ENCODE assay signal across 17 mouse cellular contexts in the genomic region with DNA sequence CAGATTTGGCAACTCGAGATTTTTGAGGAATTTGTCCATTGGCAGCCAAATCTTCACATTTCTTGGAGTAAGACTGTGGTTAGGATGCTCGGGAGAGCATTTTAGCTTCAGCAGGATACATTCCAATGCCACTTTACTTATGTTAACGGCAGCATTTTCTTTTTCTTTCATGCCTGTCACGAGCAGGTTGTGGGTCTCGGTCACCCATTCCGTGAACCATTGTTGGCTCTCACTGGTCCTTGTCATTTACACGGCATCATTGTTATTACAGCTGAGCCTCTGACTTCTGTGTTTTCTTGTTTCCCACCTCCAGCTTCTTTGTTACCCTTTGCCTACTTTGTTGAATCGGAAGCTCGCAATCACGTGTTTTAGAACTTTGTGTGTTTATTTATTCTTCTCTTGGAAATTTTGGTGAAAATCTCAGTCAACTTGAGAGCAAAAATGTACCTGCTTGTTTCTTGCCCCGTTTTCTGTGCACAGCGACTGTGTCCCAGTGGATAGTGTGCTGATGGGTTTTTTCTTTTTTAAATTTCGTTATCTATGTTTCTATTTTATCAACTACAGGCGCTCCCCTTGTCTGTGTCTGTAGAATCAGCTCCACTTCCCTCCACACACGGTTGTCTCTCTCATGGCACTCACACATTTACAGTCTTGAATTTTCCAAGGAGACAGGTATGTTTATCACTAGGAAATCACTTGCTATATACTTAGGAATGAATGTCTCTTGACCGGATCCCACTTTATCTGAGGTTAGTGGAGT.
A peak's percentile ranks its signal among the peaks of the same experiment; 100 is the strongest.
DNase-seq lines count a peak whose midpoint lies in the region; ATAC-seq and TF ChIP-seq lines count a peak whose summit lies in the region.
"Had no signal": no experiment of that assay in that cellular context is flagged by ENCODE, and none has a peak within 500 bp of the region (broad histone marks: within the 10 kb centered on the region; RNA-seq: fewer than 3 reads in every experiment).

No protein-coding gene starts in this region.

- no peak for DNase-seq in forebrain, embryonic 14.5 days (ENCODE audit: low spot score)
- DNase-seq in heart, adult 9 months (ENCODE audit: low spot score in 2 of 2) = no peak
- DNase-seq in MEL (ENCODE audit: low read depth, low spot score) = no peak
- DNase-seq in urinary bladder, adult 2 months (ENCODE audit: low spot score) = no peak
- DNase-seq in ovary, postnatal 36 days (ENCODE audit: low spot score) = no peak
- DNase-seq: adrenal gland, adult 2 months; cerebellum, adult 8-10 months; gastrocnemius, postnatal 25 days; heart, postnatal 4 days; kidney, adult 18-20 months; lung, postnatal 10 days; right cerebral cortex, postnatal 14 days; thymus, adult 18-20 months had no signal

- no peak overlapping the region for H3K9ac ChIP-seq in forebrain, embryonic 14.5 days (ENCODE audit: low read length)
- H3K9ac ChIP-seq in forebrain, embryonic 12.5 days = no peak overlapping the region
- H3K9ac ChIP-seq in heart, embryonic 15.5 days = no peak overlapping the region
- peak overlapping the region; percentile 50 for H3K9ac ChIP-seq in MEL (ENCODE audit: control insufficient read depth, low read depth, low read length, poor library complexity, severe bottlenecking)
- no peak overlapping the region for H3K9ac ChIP-seq in hindbrain, embryonic 15.5 days

- no peak for TF ChIP-seq RAD21 in MEL (IDR thresholded peaks at IDR 0.05; ENCODE audit: low read depth, low read length)

- no peaks in the 10 kb centered on the region for H3K27me3 ChIP-seq in forebrain, embryonic 14.5 days (replicated peaks; ENCODE audit: control insufficient read depth, insufficient read depth, low read length)
- no peaks in the 10 kb centered on the region for H3K27me3 ChIP-seq in forebrain, embryonic 12.5 days
- no peaks in the 10 kb centered on the region for H3K27me3 ChIP-seq in heart, embryonic 15.5 days
- no peaks in the 10 kb centered on the region for H3K27me3 ChIP-seq in MEL (ENCODE audit: control insufficient read depth in 1 of 2, insufficient read depth in 2 of 2, low read length in 2 of 2)
- H3K27me3 ChIP-seq in hindbrain, embryonic 15.5 days = no peaks in the 10 kb centered on the region
- H3K27me3 ChIP-seq: midbrain, embryonic 12.5 days had no signal

- peak; percentile 15 to 41; a peak in 2 of 4 replicates for TF ChIP-seq EP300 in MEL (IDR thresholded peaks at IDR 0.05; ENCODE audit: low read depth in 1 of 2, low read length in 2 of 2)

- H3K4me3 ChIP-seq in forebrain, embryonic 14.5 days (ENCODE audit: low read depth, low read length) = no peak overlapping the region
- no peak overlapping the region for H3K4me3 ChIP-seq in forebrain, embryonic 12.5 days (replicated peaks)
- H3K4me3 ChIP-seq in heart, embryonic 15.5 days = no peak overlapping the region
- peak overlapping the region; percentile 27 to 49 for H3K4me3 ChIP-seq in MEL (ENCODE audit: control insufficient read depth in 1 of 2, insufficient read depth in 1 of 2, low read depth in 2 of 2, low read length in 2 of 2)
- no peak overlapping the region for H3K4me3 ChIP-seq in hindbrain, embryonic 15.5 days
- H3K4me3 ChIP-seq: midbrain, embryonic 12.5 days had no signal

- H3K4me1 ChIP-seq in forebrain, embryonic 14.5 days (ENCODE audit: control insufficient read depth, insufficient read depth, low read length) = peaks cover 13% of the 10 kb centered on the region; the same call in 1 of the 2 replicates
- peaks cover 20% of the 10 kb centered on the region; the same call in 1 of the 2 replicates for H3K4me1 ChIP-seq in forebrain, embryonic 12.5 days
- H3K4me1 ChIP-seq in heart, embryonic 15.5 days (replicated peaks) = no peaks in the 10 kb centered on the region
- peaks cover 5 to 19% of the 10 kb centered on the region in 2 experiments for H3K4me1 ChIP-seq in MEL (ENCODE audit: control insufficient read depth in 1 of 2, insufficient read depth in 2 of 2, low read length in 2 of 2)
- H3K4me1 ChIP-seq in hindbrain, embryonic 15.5 days (replicated peaks) = peaks cover 11% of the 10 kb centered on the region

- H3K4me2 ChIP-seq in forebrain, embryonic 14.5 days (ENCODE audit: low read length) = peak overlapping the region; percentile 6; the same call in 1 of the 2 replicates
- no peak overlapping the region for H3K4me2 ChIP-seq in forebrain, embryonic 12.5 days
- H3K4me2 ChIP-seq in heart, embryonic 15.5 days = 0 out of 2 replicates have a peak overlapping the region, but pooled peaks have one; percentile 3
- H3K4me2 ChIP-seq in hindbrain, embryonic 15.5 days = peak overlapping the region; percentile 5
- H3K4me2 ChIP-seq: midbrain, embryonic 12.5 days had no signal

- no peak for TF ChIP-seq POLR2A in MEL (IDR thresholded peaks at IDR 0.05; ENCODE audit: control insufficient read depth in 1 of 2, insufficient read depth in 1 of 2, low read depth in 1 of 2, low read length in 2 of 2, poor library complexity in 1 of 2)

- ATAC-seq in forebrain, embryonic 14.5 days = no peak
- no peak for ATAC-seq in forebrain, embryonic 12.5 days (ENCODE audit: low FRiP score)
- no peak for ATAC-seq in heart, embryonic 15.5 days (replicated peaks; ENCODE audit: insufficient number of reproducible peaks, insufficient read depth, low FRiP score, low read depth)
- no peak for ATAC-seq in hindbrain, embryonic 15.5 days (ENCODE audit: low FRiP score, low read depth)

- WGBS in forebrain, embryonic 14.5 days = 65% methylated on average over 16 of the region's 16 CpGs
- WGBS in forebrain, embryonic 12.5 days = 69% methylated on average over 16 of the region's 16 CpGs
- 47% methylated on average over 16 of the region's 16 CpGs for WGBS in heart, embryonic 15.5 days
- 40% methylated on average over 16 of the region's 16 CpGs for WGBS in hindbrain, embryonic 15.5 days

- TF ChIP-seq CTCF in MEL (IDR thresholded peaks at IDR 0.05 in 2 of 3, conservative IDR thresholded peaks at IDR 0.05 in 1 of 3; ENCODE audit: control insufficient read depth in 1 of 3, insufficient read depth in 1 of 3, low read depth in 2 of 3, low read length in 3 of 3, poor library complexity in 1 of 3, severe bottlenecking in 1 of 3) = no peak

- no peaks in the 10 kb centered on the region for H3K36me3 ChIP-seq in forebrain, embryonic 14.5 days (ENCODE audit: control insufficient read depth, insufficient read depth, low read length)
- H3K36me3 ChIP-seq in forebrain, embryonic 12.5 days (replicated peaks) = no peaks in the 10 kb centered on the region
- no peaks in the 10 kb centered on the region for H3K36me3 ChIP-seq in heart, embryonic 15.5 days
- H3K36me3 ChIP-seq in MEL (ENCODE audit: control insufficient read depth in 1 of 2, insufficient read depth in 2 of 2, low read length in 2 of 2) = peaks cover 0 to 13% of the 10 kb centered on the region in 2 experiments; a peak in 2 of 4 replicates
- no peaks in the 10 kb centered on the region for H3K36me3 ChIP-seq in hindbrain, embryonic 15.5 days
- H3K36me3 ChIP-seq: midbrain, embryonic 12.5 days had no signal

- no peak overlapping the region for H3K27ac ChIP-seq in forebrain, embryonic 14.5 days (ENCODE audit: low read depth, low read length)
- H3K27ac ChIP-seq in forebrain, embryonic 12.5 days = no peak overlapping the region
- no peak overlapping the region for H3K27ac ChIP-seq in heart, embryonic 15.5 days
- peak overlapping the region; percentile 42 for H3K27ac ChIP-seq in MEL (ENCODE audit: control insufficient read depth, low read depth, low read length)
- peak overlapping the region; percentile 38 for H3K27ac ChIP-seq in hindbrain, embryonic 15.5 days (replicated peaks)

- H3K79me2 ChIP-seq in MEL (ENCODE audit: control insufficient read depth, insufficient read depth, low read length, poor library complexity) = no peaks in the 10 kb centered on the region

- no peaks in the 10 kb centered on the region for H3K9me3 ChIP-seq in forebrain, embryonic 14.5 days (replicated peaks; ENCODE audit: control insufficient read depth, low read length)
- H3K9me3 ChIP-seq in forebrain, embryonic 12.5 days = no peaks in the 10 kb centered on the region
- no peaks in the 10 kb centered on the region for H3K9me3 ChIP-seq in heart, embryonic 15.5 days (replicated peaks)
- no peaks in the 10 kb centered on the region for H3K9me3 ChIP-seq in MEL (replicated peaks; ENCODE audit: insufficient read depth, low read length)
- H3K9me3 ChIP-seq in hindbrain, embryonic 15.5 days = no peaks in the 10 kb centered on the region
- H3K9me3 ChIP-seq: midbrain, embryonic 12.5 days had no signal

TF ChIP-seq in MEL, 35 proteins besides CTCF, POLR2A, EP300 and RAD21 (continues in another document):
- no peak for TF ChIP-seq USF2 (IDR thresholded peaks at IDR 0.05; ENCODE audit: borderline replicate concordance in 1 of 2, insufficient read depth in 1 of 2, low read depth in 1 of 2, low read length in 2 of 2)
- TF ChIP-seq ZKSCAN1 (IDR thresholded peaks at IDR 0.05; ENCODE audit: low read depth, low read length) = no peak
- TF ChIP-seq ZNF384 (IDR thresholded peaks at IDR 0.05; ENCODE audit: low read depth, low read length) = peak; percentile 54
- TF ChIP-seq TAL1 (IDR thresholded peaks at IDR 0.05; ENCODE audit: low read length) = no peak
- TF ChIP-seq SIN3A (IDR thresholded peaks at IDR 0.05; ENCODE audit: low read length) = peak; percentile 42; the same call in 1 of the 2 replicates
- TF ChIP-seq MAZ (IDR thresholded peaks at IDR 0.05; ENCODE audit: low read depth, low read length) = no peak
- TF ChIP-seq MEF2A (IDR thresholded peaks at IDR 0.05; ENCODE audit: extremely low read depth, insufficient replicate concordance, low read depth, low read length, poor library complexity, severe bottlenecking) = no peak
- TF ChIP-seq TCF12 (IDR thresholded peaks at IDR 0.05; ENCODE audit: low read depth, low read length) = peak; percentile 34; the same call in 1 of the 2 replicates
- TF ChIP-seq GATA1 (IDR thresholded peaks at IDR 0.05; ENCODE audit: low read depth, low read length) = peak; percentile 62
- 0 out of 2 replicates have a peak, but pooled peaks have one; percentile 65 for TF ChIP-seq CHD1 (IDR thresholded peaks at IDR 0.05; ENCODE audit: low read depth, low read length)
- TF ChIP-seq ZC3H11A (IDR thresholded peaks at IDR 0.05; ENCODE audit: low read depth, low read length) = no peak
- TF ChIP-seq BHLHE40 (IDR thresholded peaks at IDR 0.05; ENCODE audit: borderline replicate concordance, low read depth, low read length) = no peak
- TF ChIP-seq HCFC1 (IDR thresholded peaks at IDR 0.05; ENCODE audit: low read depth, low read length) = no peak
- TF ChIP-seq MAX (IDR thresholded peaks at IDR 0.05; ENCODE audit: low read length) = no peak
- no peak for TF ChIP-seq SMC3 (IDR thresholded peaks at IDR 0.05; ENCODE audit: low read depth, low read length)
- TF ChIP-seq MAFK (IDR thresholded peaks at IDR 0.05; ENCODE audit: borderline replicate concordance, low read depth, low read length) = no peak
- no peak for TF ChIP-seq NELFE (IDR thresholded peaks at IDR 0.05; ENCODE audit: low read depth, low read length)
- no peak for TF ChIP-seq MYC (IDR thresholded peaks at IDR 0.05; ENCODE audit: low read depth, low read length)
- TF ChIP-seq POLR2AphosphoS2 (IDR thresholded peaks at IDR 0.05; ENCODE audit: low read length) = no peak
- TF ChIP-seq ETS1 (IDR thresholded peaks at IDR 0.05; ENCODE audit: low read depth, low read length) = 0 out of 2 replicates have a peak, but pooled peaks have one; percentile 28

Comparison
In these comparisons a context has a peak if more than half of its experiments do, and no peak if none do; other contexts are left out.
1. H3K27ac ChIP-seq: peak in MEL (single experiment) and hindbrain, embryonic 15.5 days (single experiment); none in forebrain, embryonic 14.5 days (single experiment), forebrain, embryonic 12.5 days (single experiment) and heart, embryonic 15.5 days (single experiment).
2. H3K4me3 ChIP-seq: peak in MEL (2 of 2); none in forebrain, embryonic 14.5 days (single experiment), forebrain, embryonic 12.5 days (single experiment), heart, embryonic 15.5 days (single experiment) and hindbrain, embryonic 15.5 days (single experiment).